ENCODE assay signal across 8 mouse cellular contexts in the genomic region with DNA sequence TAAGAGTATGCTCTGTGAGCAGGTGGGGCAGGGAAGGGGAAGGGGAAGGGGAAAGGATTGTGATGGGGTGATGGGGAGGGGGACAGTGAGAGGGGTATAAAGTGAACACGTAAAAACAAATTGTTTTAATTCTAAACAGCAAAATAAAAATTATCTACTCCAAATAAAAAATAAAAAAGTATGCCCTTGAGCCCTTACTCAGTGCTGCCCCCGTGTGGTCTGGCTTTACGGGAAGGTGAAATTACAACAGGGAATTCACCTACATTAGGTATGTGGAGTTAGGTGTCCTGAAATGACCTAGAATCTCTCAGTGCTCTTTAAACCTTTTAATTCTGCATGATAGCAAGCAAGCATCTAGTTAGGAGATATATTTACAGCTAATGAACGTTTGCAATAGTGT.
DNase-seq lines count a peak whose midpoint lies in the region; ATAC-seq and TF ChIP-seq lines count a peak whose summit lies in the region.

No protein-coding gene starts in this region.

- no peak for TF ChIP-seq POLR2A in small intestine, adult 2 months (IDR thresholded peaks at IDR 0.05; ENCODE audit: low read depth, low read length)

- no peaks in the 10 kb centered on the region for H3K9me3 ChIP-seq in embryonic facial prominence, embryonic 10.5 days
- H3K9me3 ChIP-seq in forebrain, embryonic 14.5 days (replicated peaks; ENCODE audit: control insufficient read depth, low read length) = no peaks in the 10 kb centered on the region
- no peaks in the 10 kb centered on the region for H3K9me3 ChIP-seq in hindbrain, embryonic 13.5 days

- no peaks in the 10 kb centered on the region for H3K27me3 ChIP-seq in embryonic facial prominence, embryonic 10.5 days (replicated peaks; ENCODE audit: low read depth, poor library complexity, severe bottlenecking)
- H3K27me3 ChIP-seq in small intestine, adult 2 months (ENCODE audit: control insufficient read depth, insufficient read depth, low read length) = no peaks in the 10 kb centered on the region
- no peaks in the 10 kb centered on the region for H3K27me3 ChIP-seq in forebrain, embryonic 14.5 days (replicated peaks; ENCODE audit: control insufficient read depth, insufficient read depth, low read length)
- no peaks in the 10 kb centered on the region for H3K27me3 ChIP-seq in hindbrain, embryonic 13.5 days

- no peak for ATAC-seq in forebrain, embryonic 14.5 days
- ATAC-seq in hindbrain, embryonic 13.5 days (ENCODE audit: low FRiP score) = no peak

- no peak overlapping the region for H3K9ac ChIP-seq in forebrain, embryonic 14.5 days (ENCODE audit: low read length)
- no peak overlapping the region for H3K9ac ChIP-seq in hindbrain, embryonic 13.5 days

- 0 out of 2 replicates have a peak, but pooled peaks cover 3% of the 10 kb centered on the region for H3K36me3 ChIP-seq in embryonic facial prominence, embryonic 10.5 days (replicated peaks)
- H3K36me3 ChIP-seq in small intestine, adult 2 months (ENCODE audit: control insufficient read depth, insufficient read depth, low read length) = no peaks in the 10 kb centered on the region
- no peaks in the 10 kb centered on the region for H3K36me3 ChIP-seq in forebrain, embryonic 14.5 days (ENCODE audit: control insufficient read depth, insufficient read depth, low read length)
- H3K36me3 ChIP-seq in hindbrain, embryonic 13.5 days = no peaks in the 10 kb centered on the region

- peak; percentile 54; the same call in 1 of the 2 replicates for TF ChIP-seq CTCF in small intestine, adult 2 months (IDR thresholded peaks at IDR 0.05; ENCODE audit: extremely low read depth, insufficient read length, insufficient replicate concordance, low read depth, low read length)

- DNase-seq in kidney, adult 18-20 months = peak; percentile 35
- DNase-seq in kidney, adult 11 months = no peak
- DNase-seq in CD4-positive, CD25-positive, alpha-beta regulatory T cell, adult 2 months (ENCODE audit: low read depth, low spot score) = peak; percentile 89
- peak; percentile 56 for DNase-seq in NIH3T3 (ENCODE audit: low read depth)
- DNase-seq in embryonic facial prominence, embryonic 10.5 days (ENCODE audit: low spot score) = peak; percentile 34
- no peak for DNase-seq in forebrain, embryonic 14.5 days (ENCODE audit: low spot score)

- no peak overlapping the region for H3K27ac ChIP-seq in embryonic facial prominence, embryonic 10.5 days (replicated peaks)
- no peak overlapping the region for H3K27ac ChIP-seq in small intestine, adult 2 months (ENCODE audit: insufficient read depth, low read depth, low read length)
- H3K27ac ChIP-seq in forebrain, embryonic 14.5 days (ENCODE audit: low read depth, low read length) = no peak overlapping the region
- no peak overlapping the region for H3K27ac ChIP-seq in hindbrain, embryonic 13.5 days

- H3K4me3 ChIP-seq in embryonic facial prominence, embryonic 10.5 days = no peak overlapping the region
- no peak overlapping the region for H3K4me3 ChIP-seq in small intestine, adult 2 months (ENCODE audit: low read depth, low read length)
- H3K4me3 ChIP-seq in forebrain, embryonic 14.5 days (ENCODE audit: low read depth, low read length) = no peak overlapping the region
- no peak overlapping the region for H3K4me3 ChIP-seq in hindbrain, embryonic 13.5 days

- no peaks in the 10 kb centered on the region for H3K4me1 ChIP-seq in embryonic facial prominence, embryonic 10.5 days
- H3K4me1 ChIP-seq in small intestine, adult 2 months (ENCODE audit: control insufficient read depth, insufficient read depth, insufficient read length, low read length) = no peaks in the 10 kb centered on the region
- no peaks in the 10 kb centered on the region for H3K4me1 ChIP-seq in forebrain, embryonic 14.5 days (ENCODE audit: control insufficient read depth, insufficient read depth, low read length)
- H3K4me1 ChIP-seq in hindbrain, embryonic 13.5 days (replicated peaks) = no peaks in the 10 kb centered on the region

- no peak overlapping the region for H3K4me2 ChIP-seq in forebrain, embryonic 14.5 days (ENCODE audit: low read length)
- H3K4me2 ChIP-seq in hindbrain, embryonic 13.5 days = no peak overlapping the region

- WGBS in embryonic facial prominence, embryonic 10.5 days = 45% methylated on average over 4 of the region's 4 CpGs
- 13% methylated on average over 4 of the region's 4 CpGs for whole genome bisulfite sequencing in small intestine, adult 2 months
- 43% methylated on average over 4 of the region's 4 CpGs for WGBS in forebrain, embryonic 14.5 days
- 44% methylated on average over 4 of the region's 4 CpGs for WGBS in hindbrain, embryonic 13.5 days

Comparison
In these comparisons a context has a peak if more than half of its experiments do, and no peak if none do; other contexts are left out.
1. DNase-seq: peak in kidney, adult 18-20 months (single experiment), CD4-positive, CD25-positive, alpha-beta regulatory T cell, adult 2 months (single experiment), NIH3T3 (single experiment) and embryonic facial prominence, embryonic 10.5 days (single experiment); none in kidney, adult 11 months (single experiment) and forebrain, embryonic 14.5 days (single experiment).